Mouse (Mus musculus) thymus, adult 2 months (tissue): ENCODE results near the gene Fam161b. TPM values are rescaled to one million over a fixed set of nuclear protein-coding genes. Genes with fewer than 3 reads are reported as not detected.
"Not testable (repeated sequence)": the region's sequence is repeated elsewhere in the genome, so short reads cannot be mapped to it uniquely, and the experiment has no call there.

Source experiments
- DNase-seq: peaks from one replicate; pipeline ENCODE4 v3.0.0; 2021
- H3K27ac ChIP-seq: fragments of 200-500 bp; 2 replicates; pipeline ENCODE4 v1.5.1; 2012; ENCODE audit warnings: low read length, control low read depth; ENCODE audit not compliant: control insufficient read depth, insufficient read depth
- H3K27me3 ChIP-seq: fragments of 200-500 bp; 2 replicates; pipeline ENCODE4 v1.6.1; 2012; ENCODE audit warnings: mild to moderate bottlenecking, low read length, moderate library complexity, mixed read lengths; ENCODE audit not compliant: control insufficient read depth, insufficient read depth
- H3K36me3 ChIP-seq: fragments of 200-500 bp; 2 replicates; pipeline ENCODE4 v1.6.1; 2012; ENCODE audit warnings: mild to moderate bottlenecking, low read length, moderate library complexity; ENCODE audit not compliant: control insufficient read depth, insufficient read depth
- H3K4me1 ChIP-seq: fragments of 200-500 bp; replicated peaks from 2 replicates; pipeline ENCODE4 v1.6.1; 2012; ENCODE audit warnings: low read length; ENCODE audit not compliant: control insufficient read depth, insufficient read depth
- H3K4me3 ChIP-seq: fragments of 200-500 bp; 2 replicates; pipeline ENCODE4 v1.5.1; 2012; ENCODE audit warnings: mild to moderate bottlenecking, low read length, control low read depth, moderate library complexity; ENCODE audit not compliant: control insufficient read depth, insufficient read depth
- CTCF ChIP-seq: fragments of 200-500 bp; IDR thresholded peaks from 2 replicates; pipeline ENCODE4 v1.5.1; 2012; ENCODE audit warnings: mild to moderate bottlenecking, control low read depth, low read length, moderate library complexity, borderline replicate concordance; ENCODE audit not compliant: control insufficient read depth, poor library complexity, insufficient read depth; ENCODE audit errors: extremely low read depth
- POLR2A ChIP-seq: fragments of 200-500 bp; IDR thresholded peaks from 2 replicates; pipeline ENCODE4 v1.6.1; 2012; ENCODE audit warnings: mild to moderate bottlenecking, low read length, control low read depth, moderate library complexity; ENCODE audit not compliant: control insufficient read depth, poor library complexity, insufficient read depth; ENCODE audit errors: extremely low read depth
- WGBS: fragments of 180-500 bp; shearing (Covaris S2); methylation state at CpG from one replicate; pipeline ENCODE4 v1.1.7; 2018; 5-methylcytosine and 5-hydroxymethylcytosine counted together
- polyA plus RNA-seq: library from polyadenylated mRNA; depleted of rRNA; stranded (reverse); fragments of >200 nt; gene quantifications from 2 replicates; pipeline ENCODE4 v1.2.3, GENCODE M21; 2012

The Fam161b gene
- polyA plus RNA-seq, 1 experiment = 1.2 TPM

GRCm38 (mm10) chr12:84362872-84363271 lies 1.2 kb upstream of the Fam161b start:
- Histone ChIP-seq H3K27ac (no peak overlapping the region), H3K4me3 (no peak overlapping the region), H3K27me3 (no peaks in the 10 kb centered on the region), H3K36me3 (no peaks in the 10 kb centered on the region), H3K4me1 (peaks cover 3% of the 10 kb centered on the region)
- TF ChIP-seq POLR2A (no peak), CTCF (no peak)
- WGBS = 70% methylated on average over 2 of the region's 2 CpGs
- no peak for DNase-seq

- not testable (repeated sequence) for H3K4me1 ChIP-seq, H3K27me3 ChIP-seq, H3K27ac ChIP-seq, H3K36me3 ChIP-seq, H3K4me3 ChIP-seq, DNase-seq
- WGBS = 98% methylated on average over 2 of the region's 2 CpGs
Observed at GRCm38 (mm10) chr12:84358699-84359098, 2.9 kb downstream of the Fam161b start.

- no peaks in the 10 kb centered on the region for H3K27me3 ChIP-seq
- no peak for DNase-seq
- no peak overlapping the region for H3K27ac ChIP-seq
- H3K4me1 ChIP-seq = no peaks in the 10 kb centered on the region
- WGBS = 88% methylated on average over 2 of the region's 2 CpGs
- H3K36me3 ChIP-seq = peaks cover 32% of the 10 kb centered on the region
- no peak overlapping the region for H3K4me3 ChIP-seq
- no peak for TF ChIP-seq POLR2A
- TF ChIP-seq CTCF = no peak
Observed at GRCm38 (mm10) chr12:84347192-84347591, 14.4 kb downstream of the Fam161b start.

- WGBS = 66% methylated on average over 11 of the region's 11 CpGs
- no peaks in the 10 kb centered on the region for H3K4me1 ChIP-seq
- DNase-seq = no peak
- H3K27ac ChIP-seq = no peak overlapping the region
- TF ChIP-seq POLR2A (no peak), CTCF (no peak)
- H3K4me3 ChIP-seq = no peak overlapping the region
- peaks cover 79% of the 10 kb centered on the region for H3K36me3 ChIP-seq
- no peaks in the 10 kb centered on the region for H3K27me3 ChIP-seq
Observed at GRCm38 (mm10) chr12:84336963-84337625, 24.5 kb downstream of the Fam161b start.

GRCm38 (mm10) chr12:84327111-84327512 lies 34.5 kb downstream of the Fam161b start:
- no peak overlapping the region for H3K4me3 ChIP-seq
- no peaks in the 10 kb centered on the region for H3K27me3 ChIP-seq
- H3K27ac ChIP-seq = no peak overlapping the region
- WGBS = 87% methylated on average over 4 of the region's 4 CpGs
- TF ChIP-seq CTCF = no peak
- TF ChIP-seq POLR2A = no peak
- DNase-seq = no peak
- no peaks in the 10 kb centered on the region for H3K4me1 ChIP-seq
- peaks cover 60% of the 10 kb centered on the region for H3K36me3 ChIP-seq

- Histone ChIP-seq H3K4me3 (peak within 1 kb of the TSS; percentile 99), H3K27ac (peak within 1 kb of the TSS; percentile 74), H3K36me3 (no peaks in the 10 kb centered on the region), H3K27me3 (no peaks in the 10 kb centered on the region), H3K4me1 (peaks cover 5% of the 10 kb centered on the region)
- TF ChIP-seq CTCF (peak; percentile 29; the same call in 1 of the 2 replicates), POLR2A (peak; percentile 77)
- WGBS = under 1% methylated on average over 77 of the region's 77 CpGs
- DNase-seq = peak; percentile 85
Observed at GRCm38 (mm10) chr12:84316721-84317621, 44.7 kb downstream of the Fam161b start, which contains the start of gene Zfp410. Gene Zfp410 (plus strand): TSS chr12:84316852.
